Mouse (Mus musculus): Measurements from ENCODE around the gene AU040320. TPM values are rescaled to one million over a fixed set of nuclear protein-coding genes. Genes with fewer than 3 reads are reported as not detected.

The AU040320 gene
- polyA plus RNA-seq, 1 experiment from 2014 or later = 20.7 TPM

DNA sequence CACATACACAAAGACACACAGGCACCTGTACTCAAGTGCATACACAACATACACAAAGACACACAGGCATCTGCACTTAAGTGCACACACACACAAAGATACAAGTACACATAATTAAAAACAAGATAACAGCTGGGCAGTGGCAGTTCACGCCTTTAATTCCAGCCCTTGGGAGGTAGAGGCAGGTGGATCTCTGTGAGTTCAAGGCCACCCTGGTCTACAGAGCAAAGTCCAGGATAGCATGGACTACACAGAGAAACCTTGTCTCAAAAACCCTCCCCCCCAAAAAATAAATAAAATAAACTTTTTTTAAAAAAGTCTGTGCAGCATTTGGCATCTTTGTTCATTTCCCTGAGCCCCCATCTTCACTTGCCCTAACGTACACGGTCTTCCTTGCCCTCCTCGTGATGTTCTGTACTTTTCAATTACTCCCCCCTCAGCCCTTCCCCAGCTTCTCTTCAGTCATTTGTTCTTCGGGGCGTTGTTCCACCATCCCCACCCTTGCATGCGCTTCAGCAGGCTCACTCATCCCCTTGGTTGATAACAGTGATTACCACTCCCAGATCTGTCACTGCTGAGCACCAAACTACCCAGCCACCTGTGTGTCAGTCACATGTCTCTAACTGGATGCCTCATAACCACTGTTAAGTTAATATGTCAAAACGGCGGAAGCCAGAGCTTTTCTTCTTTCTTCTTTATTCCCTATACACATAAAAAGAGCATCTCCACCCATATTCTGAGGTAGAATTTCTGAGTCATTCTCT is 16.6 kb downstream of the AU040320 start:
- ATAC-seq (ENCODE audit: extremely low read depth, insufficient number of reproducible peaks, low FRiP score, low TSS enrichment) = no peak
- Histone ChIP-seq H3K4me1 (no peaks in the 10 kb centered on the region), H3K36me3 (peaks cover 21% of the 10 kb centered on the region), H3K4me2 (no peak overlapping the region), H3K27me3 (replicated peaks) (no peaks in the 10 kb centered on the region), H3K9ac (no peak overlapping the region), H3K9me3 (no peaks in the 10 kb centered on the region), H3K4me3 (no peak overlapping the region), H3K27ac (replicated peaks) (no peak overlapping the region)
- 76% methylated on average over 9 of the region's 9 CpGs for WGBS

GRCm38 (mm10) chr4:126770831-126771230 is 17.5 kb downstream of the AU040320 start:
- no peak for ATAC-seq (ENCODE audit: extremely low read depth, insufficient number of reproducible peaks, low FRiP score, low TSS enrichment)
- Histone ChIP-seq H3K36me3 (peaks cover 21% of the 10 kb centered on the region), H3K9ac (no peak overlapping the region), H3K9me3 (no peaks in the 10 kb centered on the region), H3K4me3 (no peak overlapping the region), H3K27ac (replicated peaks) (no peak overlapping the region), H3K4me1 (no peaks in the 10 kb centered on the region), H3K4me2 (no peak overlapping the region), H3K27me3 (replicated peaks) (no peaks in the 10 kb centered on the region)
- 85% methylated on average over 4 of the region's 4 CpGs for WGBS

GRCm38 (mm10) chr4:126773871-126774270 is 20.5 kb downstream of the AU040320 start:
- H3K27ac ChIP-seq (replicated peaks) = no peak overlapping the region
- H3K27me3 ChIP-seq (replicated peaks) = no peaks in the 10 kb centered on the region
- no peak for ATAC-seq (ENCODE audit: extremely low read depth, insufficient number of reproducible peaks, low FRiP score, low TSS enrichment)
- H3K36me3 ChIP-seq = peaks cover 10% of the 10 kb centered on the region; the same call in 1 of the 2 replicates
- no peak overlapping the region for H3K4me2 ChIP-seq
- no peaks in the 10 kb centered on the region for H3K9me3 ChIP-seq
- WGBS = 87% methylated on average over 6 of the region's 6 CpGs
- no peak overlapping the region for H3K4me3 ChIP-seq
- H3K4me1 ChIP-seq = peaks cover 4% of the 10 kb centered on the region
- H3K9ac ChIP-seq = no peak overlapping the region

GRCm38 (mm10) chr4:126775182-126775581 is 21.8 kb downstream of the AU040320 start:
- no peak for ATAC-seq (ENCODE audit: extremely low read depth, insufficient number of reproducible peaks, low FRiP score, low TSS enrichment)
- Histone ChIP-seq H3K9ac (no peak overlapping the region), H3K4me2 (no peak overlapping the region), H3K27ac (replicated peaks) (no peak overlapping the region), H3K4me1 (peaks cover 17% of the 10 kb centered on the region), H3K27me3 (replicated peaks) (no peaks in the 10 kb centered on the region), H3K36me3 (peaks cover 5% of the 10 kb centered on the region; the same call in 1 of the 2 replicates), H3K9me3 (no peaks in the 10 kb centered on the region), H3K4me3 (no peak overlapping the region)
- WGBS = 63% methylated on average over 1 of the region's 1 CpGs

GRCm38 (mm10) chr4:126779148-126779581 is 25.8 kb downstream of the AU040320 start:
- Histone ChIP-seq H3K27me3 (replicated peaks) (no peaks in the 10 kb centered on the region), H3K27ac (replicated peaks) (peak overlapping the region; percentile 45; the same call in 1 of the 2 replicates), H3K9ac (0 out of 2 replicates have a peak overlapping the region, but pooled peaks have one; percentile 61), H3K9me3 (no peaks in the 10 kb centered on the region), H3K4me1 (peaks cover 22% of the 10 kb centered on the region), H3K4me2 (peak overlapping the region; percentile 46), H3K36me3 (no peaks in the 10 kb centered on the region), H3K4me3 (no peak overlapping the region)
- 40% methylated on average over 8 of the region's 8 CpGs for WGBS
- no peak for ATAC-seq (ENCODE audit: extremely low read depth, insufficient number of reproducible peaks, low FRiP score, low TSS enrichment)

DNA sequence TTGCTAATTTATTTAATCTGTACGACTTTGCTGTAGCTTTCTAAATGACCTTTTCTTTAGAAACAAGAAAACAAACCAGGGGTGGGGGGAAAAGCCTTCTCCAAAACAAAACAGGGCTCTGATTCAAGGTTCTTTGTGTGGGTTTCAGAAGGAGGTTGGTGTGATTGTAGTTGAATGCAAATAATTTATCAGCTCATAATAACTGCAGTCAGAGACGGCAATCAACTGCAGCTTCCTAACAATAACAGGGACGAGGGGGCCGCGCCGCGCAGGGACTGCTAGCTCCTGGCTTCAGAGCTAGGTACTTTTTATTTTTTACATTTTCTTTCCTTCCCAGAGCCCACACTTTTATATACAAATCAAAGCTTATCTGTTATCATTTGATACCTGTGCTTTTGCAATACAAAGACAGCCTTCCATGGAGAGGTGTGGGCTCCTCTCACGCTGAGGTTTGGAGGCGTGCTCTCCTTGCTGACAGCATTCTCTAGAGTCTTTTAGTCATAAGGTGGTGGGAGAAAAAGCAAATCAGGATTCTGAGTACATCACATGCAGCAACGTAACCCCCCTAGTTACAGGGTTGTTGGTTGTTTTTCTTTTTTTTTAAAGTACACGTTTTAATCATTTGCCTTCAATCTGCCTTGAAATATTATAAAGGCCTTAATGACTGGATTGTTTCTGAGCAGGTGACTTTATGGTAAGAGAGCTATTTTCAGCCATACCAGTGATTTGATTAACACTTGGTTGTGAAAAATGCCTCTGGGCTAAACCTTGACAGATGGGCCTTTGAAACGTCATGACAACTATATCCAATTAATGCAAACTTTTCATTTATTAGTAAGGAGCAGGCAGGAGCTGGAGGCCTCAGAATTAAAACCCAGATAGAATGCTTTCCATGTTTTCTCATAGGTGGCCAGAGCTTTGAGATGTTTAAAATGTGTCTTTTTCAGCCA is 26.8 kb downstream of the AU040320 start:
- H3K4me3 ChIP-seq = no peak overlapping the region
- H3K9me3 ChIP-seq = no peaks in the 10 kb centered on the region
- no peaks in the 10 kb centered on the region for H3K36me3 ChIP-seq
- no peak for ATAC-seq (ENCODE audit: extremely low read depth, insufficient number of reproducible peaks, low FRiP score, low TSS enrichment)
- peak overlapping the region; percentile 46; the same call in 1 of the 2 replicates for H3K4me2 ChIP-seq
- no peak overlapping the region for H3K27ac ChIP-seq (replicated peaks)
- 61% methylated on average over 12 of the region's 12 CpGs for WGBS
- H3K27me3 ChIP-seq (replicated peaks) = no peaks in the 10 kb centered on the region
- H3K9ac ChIP-seq = peak overlapping the region; percentile 14; the same call in 1 of the 2 replicates
- peaks cover 22% of the 10 kb centered on the region for H3K4me1 ChIP-seq

- 85% methylated on average over 3 of the region's 3 CpGs for WGBS
- no peaks in the 10 kb centered on the region for H3K9me3 ChIP-seq
- no peak overlapping the region for H3K4me3 ChIP-seq
- no peak for ATAC-seq (ENCODE audit: extremely low read depth, insufficient number of reproducible peaks, low FRiP score, low TSS enrichment)
- no peaks in the 10 kb centered on the region for H3K27me3 ChIP-seq (replicated peaks)
- H3K4me2 ChIP-seq = no peak overlapping the region
- peaks cover 22% of the 10 kb centered on the region for H3K4me1 ChIP-seq
- H3K27ac ChIP-seq (replicated peaks) = no peak overlapping the region
- no peak overlapping the region for H3K9ac ChIP-seq
- no peaks in the 10 kb centered on the region for H3K36me3 ChIP-seq
Observed at GRCm38 (mm10) chr4:126781871-126782270, 28.5 kb downstream of the AU040320 start.

DNA sequence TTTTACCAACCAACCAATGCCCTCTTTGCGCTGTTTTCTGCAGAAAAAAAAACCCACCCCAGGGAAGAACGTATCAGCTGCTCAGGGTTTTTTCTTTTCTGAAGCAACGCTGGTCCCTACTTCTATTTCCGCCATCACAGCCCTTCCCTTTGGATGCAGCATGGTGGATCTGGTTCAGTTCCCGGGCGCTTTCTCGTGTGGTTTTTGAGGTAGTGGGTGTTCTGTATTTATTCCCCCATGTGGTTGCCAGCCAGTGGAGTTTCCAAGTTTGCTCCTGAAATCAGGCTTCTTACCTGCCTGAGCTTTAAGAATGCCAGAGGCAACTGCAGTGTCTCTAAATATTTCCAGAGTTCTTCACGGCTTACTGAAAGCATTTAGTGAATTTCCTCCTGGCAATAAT is 29.2 kb downstream of the AU040320 start:
- Histone ChIP-seq H3K9ac (no peak overlapping the region), H3K27ac (replicated peaks) (no peak overlapping the region), H3K9me3 (no peaks in the 10 kb centered on the region), H3K4me2 (no peak overlapping the region), H3K4me1 (peaks cover 22% of the 10 kb centered on the region), H3K27me3 (replicated peaks) (no peaks in the 10 kb centered on the region), H3K36me3 (no peaks in the 10 kb centered on the region), H3K4me3 (no peak overlapping the region)
- ATAC-seq (ENCODE audit: extremely low read depth, insufficient number of reproducible peaks, low FRiP score, low TSS enrichment) = no peak
- 87% methylated on average over 8 of the region's 8 CpGs for WGBS

DNA sequence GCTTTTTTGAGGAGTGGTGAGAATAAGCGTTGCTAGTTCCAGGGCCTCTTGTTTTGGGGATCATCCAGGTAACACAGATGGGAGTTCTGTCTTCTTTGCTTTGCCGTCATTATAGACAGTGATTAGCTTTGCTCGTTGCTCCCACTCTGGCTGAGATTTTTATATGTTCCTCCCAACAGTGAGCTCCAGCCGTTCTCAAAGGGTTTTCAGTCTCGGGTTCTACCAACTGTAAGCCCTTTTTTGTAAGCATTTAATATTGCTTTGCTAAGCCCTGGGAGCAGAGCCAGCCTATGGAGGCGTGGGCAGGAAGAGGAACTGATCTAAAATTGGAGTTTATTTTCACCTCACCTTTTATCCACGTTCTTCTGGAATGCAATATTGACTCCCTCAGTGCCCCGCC is 29.7 kb downstream of the AU040320 start:
- Histone ChIP-seq H3K4me3 (no peak overlapping the region), H3K9ac (no peak overlapping the region), H3K4me1 (peaks cover 22% of the 10 kb centered on the region), H3K27ac (replicated peaks) (no peak overlapping the region), H3K27me3 (replicated peaks) (no peaks in the 10 kb centered on the region), H3K4me2 (no peak overlapping the region), H3K36me3 (0 out of 2 replicates have a peak, but pooled peaks cover 3% of the 10 kb centered on the region), H3K9me3 (no peaks in the 10 kb centered on the region)
- no peak for ATAC-seq (ENCODE audit: extremely low read depth, insufficient number of reproducible peaks, low FRiP score, low TSS enrichment)
- WGBS = 76% methylated on average over 8 of the region's 8 CpGs

- H3K36me3 ChIP-seq = peaks cover 53% of the 10 kb centered on the region
- no peaks in the 10 kb centered on the region for H3K9me3 ChIP-seq
- H3K27ac ChIP-seq (replicated peaks) = no peak overlapping the region
- no peak for ATAC-seq (ENCODE audit: extremely low read depth, insufficient number of reproducible peaks, low FRiP score, low TSS enrichment)
- no peaks in the 10 kb centered on the region for H3K27me3 ChIP-seq (replicated peaks)
- H3K4me2 ChIP-seq = no peak overlapping the region
- no peak overlapping the region for H3K4me3 ChIP-seq
- no peak overlapping the region for H3K9ac ChIP-seq
- no peaks in the 10 kb centered on the region for H3K4me1 ChIP-seq
- whole genome bisulfite sequencing = 86% methylated on average over 7 of the region's 7 CpGs
Observed at GRCm38 (mm10) chr4:126792341-126793102, 39.2 kb downstream of the AU040320 start.

GRCm38 (mm10) chr4:126802174-126802573 is 48.8 kb downstream of the AU040320 start:
- Histone ChIP-seq H3K4me1 (peaks cover 30% of the 10 kb centered on the region), H3K4me3 (no peak overlapping the region), H3K4me2 (no peak overlapping the region), H3K36me3 (no peaks in the 10 kb centered on the region), H3K27ac (replicated peaks) (no peak overlapping the region), H3K9me3 (no peaks in the 10 kb centered on the region), H3K9ac (no peak overlapping the region), H3K27me3 (replicated peaks) (no peaks in the 10 kb centered on the region)
- ATAC-seq (ENCODE audit: extremely low read depth, insufficient number of reproducible peaks, low FRiP score, low TSS enrichment) = no peak
- 88% methylated on average over 8 of the region's 8 CpGs for WGBS

Measured in heart, embryonic 13.5 days (tissue).